Mouse (Mus musculus): ENCODE results near the gene Fam240a.

Gene Fam240a

DNA sequence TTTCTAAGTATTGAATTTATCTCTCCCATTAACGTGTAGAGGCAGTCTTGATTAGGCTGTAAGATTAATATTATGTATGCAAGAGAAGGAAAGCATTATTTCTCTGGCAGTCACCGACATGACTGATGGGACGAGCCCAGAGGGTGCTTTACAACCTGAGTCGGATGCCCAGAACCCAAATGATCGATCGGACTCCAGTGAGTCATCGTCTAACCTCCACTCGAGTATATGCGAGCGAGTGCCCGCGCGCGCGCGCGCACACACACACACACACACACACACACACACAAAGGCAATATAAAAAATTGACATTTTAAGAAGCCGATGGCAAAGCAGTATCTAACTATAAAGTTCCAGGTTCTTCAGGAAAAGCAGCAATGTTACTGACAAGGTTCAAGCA, 28.7 kb upstream of the Fam240a start:
- in situ Hi-C loops (cut with MboI, MseI): no loop called here

DNA sequence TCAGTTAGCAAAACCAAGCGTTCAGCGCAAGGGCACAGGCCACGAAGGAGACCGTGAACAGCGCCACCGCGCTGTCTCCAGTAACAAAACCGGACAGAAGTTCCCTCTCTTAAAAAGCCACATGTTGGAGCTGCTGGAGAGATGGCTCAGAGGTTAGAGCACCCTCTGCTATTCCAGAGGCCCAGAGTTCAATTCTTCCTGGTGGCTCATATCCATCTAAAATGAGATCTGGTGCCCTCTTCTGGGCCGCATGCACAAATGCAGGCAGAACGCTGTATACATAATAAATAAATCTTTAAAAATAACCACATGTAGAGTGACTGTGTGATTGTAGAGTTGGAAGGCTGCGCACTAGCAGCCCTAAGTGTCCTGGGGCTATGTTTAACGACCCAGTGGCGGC, 27.6 kb upstream of the Fam240a start:
- in situ Hi-C loops (cut with MboI, MseI): no loop called here

- in situ Hi-C loops (cut with MboI, MseI): no loop called here
These were observed 21.1 kb upstream of the Fam240a start for GRCm38 (mm10) chr9:110937506-110938490.

DNA sequence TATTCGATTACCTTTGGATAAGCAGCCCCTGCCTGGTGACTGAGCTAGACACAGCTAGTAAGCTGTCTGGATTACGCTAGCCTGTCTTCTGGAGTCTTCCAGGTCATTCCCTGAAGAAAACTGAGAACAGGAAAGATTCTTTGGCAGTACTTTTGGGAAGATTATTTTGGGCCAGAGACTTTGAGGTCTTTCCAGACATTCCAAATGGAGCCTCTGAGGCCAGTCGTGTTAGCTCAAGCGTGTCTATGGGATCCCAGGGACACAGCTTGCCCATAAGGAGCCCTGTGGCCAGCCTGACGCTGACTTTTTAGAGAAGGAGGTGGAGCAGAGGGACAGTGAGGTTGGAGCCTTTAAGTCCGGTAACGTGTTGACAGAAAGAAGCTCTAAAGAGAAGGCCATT, 19.3 kb upstream of the Fam240a start:
- in situ Hi-C loops (cut with MboI, MseI): no loop called here

- in situ Hi-C loops (cut with MboI, MseI): no loop called here
These were observed 17.3 kb upstream of the Fam240a start for GRCm38 (mm10) chr9:110933850-110934437.

DNA sequence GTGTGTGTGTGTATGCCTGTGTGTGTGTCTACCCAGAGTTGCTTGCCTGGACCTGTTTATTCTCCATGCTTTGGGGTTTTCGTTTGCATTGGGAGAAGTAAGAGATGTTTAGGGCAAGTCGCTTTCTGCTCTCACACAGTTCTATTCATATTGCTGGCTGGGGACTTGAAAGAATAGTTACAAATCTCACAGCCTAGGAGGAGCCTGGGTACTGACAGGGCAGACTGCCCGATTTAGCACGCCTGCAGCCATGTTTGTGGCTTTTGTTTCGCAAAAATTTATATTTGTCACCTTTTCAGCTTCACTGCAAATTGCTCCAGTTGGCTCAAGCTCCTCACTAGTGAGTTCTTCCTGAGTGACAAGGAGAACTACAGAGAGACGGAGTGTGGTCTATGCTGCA, 14.9 kb upstream of the Fam240a start:
- in situ Hi-C loops (cut with MboI, MseI): no loop called here

- in situ Hi-C loops (cut with MboI, MseI): no loop called here
These were observed 6.1 kb upstream of the Fam240a start for GRCm38 (mm10) chr9:110922759-110923158.

GRCm38 (mm10) chr9:110920665-110921419, 4.2 kb upstream of the Fam240a start:
- in situ Hi-C loops (cut with MboI, MseI): no loop called here

- in situ Hi-C loops (cut with MboI, MseI): no loop called here
These were observed 1.2 kb downstream of the Fam240a start for GRCm38 (mm10) chr9:110915466-110915865.

GRCm38 (mm10) chr9:110914631-110915236, 1.9 kb downstream of the Fam240a start:
- in situ Hi-C loops (cut with MboI, MseI): no loop called here

DNA sequence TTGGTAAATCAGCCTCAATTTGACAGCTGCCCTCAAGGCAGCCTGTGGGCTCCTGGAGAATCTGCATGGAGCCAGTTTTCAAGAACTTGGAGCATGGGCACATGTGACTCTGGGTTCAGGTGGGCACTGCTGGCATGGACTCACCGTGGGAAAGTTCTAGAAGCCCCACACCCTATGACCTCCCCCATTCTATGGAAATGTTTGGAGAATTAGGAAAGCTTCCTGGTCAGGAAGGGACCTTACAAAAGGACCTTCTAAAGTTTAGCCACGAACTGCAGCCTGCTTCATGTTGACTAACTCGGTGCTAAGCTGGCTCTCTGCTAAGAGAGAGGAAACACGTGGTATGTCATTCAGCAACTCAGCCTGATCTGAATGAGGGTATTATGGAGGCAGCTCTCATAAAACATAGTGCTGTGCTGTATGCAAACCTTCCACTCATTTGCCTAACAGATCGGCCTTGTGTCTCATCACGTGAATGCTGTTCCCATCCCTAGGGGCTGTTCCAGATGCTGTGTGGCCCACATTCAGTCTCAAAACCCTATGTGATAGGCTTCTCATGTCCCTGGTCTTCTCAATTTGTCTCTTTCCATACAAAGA, 7.2 kb downstream of the Fam240a start:
- in situ Hi-C loops (cut with MboI, MseI): no loop called here

GRCm38 (mm10) chr9:110908631-110909016, 8.0 kb downstream of the Fam240a start:
- in situ Hi-C loops (cut with MboI, MseI): no loop called here

DNA sequence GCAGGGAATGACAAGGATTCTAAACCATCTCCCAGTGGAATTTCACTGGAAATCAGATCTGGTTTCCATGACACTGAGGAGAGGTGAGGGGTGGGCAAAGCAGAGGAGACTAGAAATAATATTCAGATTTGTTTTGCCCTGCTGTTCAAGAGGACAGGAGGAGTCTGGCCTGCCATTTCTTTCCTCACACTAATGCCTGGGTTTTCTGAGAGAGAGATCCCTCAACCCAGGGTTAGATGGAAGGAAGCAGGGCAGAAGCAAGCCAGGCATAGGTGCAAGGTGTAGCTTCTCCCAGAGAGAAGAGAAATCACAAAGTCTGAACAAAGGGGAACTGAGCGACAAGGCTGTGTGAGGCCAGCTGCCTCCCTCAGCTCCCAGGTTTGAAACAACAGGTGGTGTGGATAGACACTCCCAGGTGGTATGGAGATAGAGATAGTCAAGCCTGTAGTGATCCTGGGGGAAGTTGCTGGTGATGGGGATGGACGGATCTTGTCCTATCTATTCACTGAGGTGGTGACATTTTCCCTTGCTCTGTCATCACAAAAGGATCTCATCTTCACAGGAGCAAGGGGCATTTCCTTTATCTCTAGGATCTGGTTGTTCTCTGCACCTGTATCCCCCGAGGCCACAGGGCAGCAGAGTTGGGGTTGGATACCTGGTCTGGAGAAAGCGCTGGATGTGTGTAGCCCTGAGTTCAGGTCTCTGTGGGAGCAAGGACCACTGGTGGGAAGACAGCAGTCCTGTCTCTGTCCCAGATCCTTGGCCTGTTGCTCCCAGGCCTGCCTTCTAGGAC, 8.6 kb downstream of the Fam240a start:
- in situ Hi-C loops (cut with MboI, MseI): no loop called here

GRCm38 (mm10) chr9:110907201-110907837, 9.3 kb downstream of the Fam240a start:
- in situ Hi-C loops (cut with MboI, MseI): no loop called here

GRCm38 (mm10) chr9:110902271-110902670, 14.4 kb downstream of the Fam240a start:
- in situ Hi-C loops (cut with MboI, MseI): no loop called here

DNA sequence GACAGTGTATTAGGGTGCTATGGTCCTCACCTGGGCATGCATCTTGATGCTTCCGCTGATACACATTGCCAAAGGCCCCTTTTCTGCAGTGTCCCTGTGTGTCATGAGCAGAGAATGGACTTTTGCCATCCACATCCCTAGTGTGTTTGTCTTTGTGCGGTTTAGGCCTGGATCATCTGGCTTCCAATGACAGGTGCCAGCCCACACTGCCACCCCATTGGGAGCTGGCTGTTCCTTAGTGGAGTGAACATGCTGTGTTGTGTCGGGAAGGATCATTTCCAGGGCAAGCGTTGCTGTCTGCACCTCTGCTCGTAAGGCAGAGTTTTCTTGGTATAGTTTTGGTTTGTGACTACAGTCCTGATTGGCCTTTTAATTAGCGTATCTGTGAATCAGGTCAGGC, 15.5 kb downstream of the Fam240a start:
- in situ Hi-C loops (cut with MboI, MseI): no loop called here

DNA sequence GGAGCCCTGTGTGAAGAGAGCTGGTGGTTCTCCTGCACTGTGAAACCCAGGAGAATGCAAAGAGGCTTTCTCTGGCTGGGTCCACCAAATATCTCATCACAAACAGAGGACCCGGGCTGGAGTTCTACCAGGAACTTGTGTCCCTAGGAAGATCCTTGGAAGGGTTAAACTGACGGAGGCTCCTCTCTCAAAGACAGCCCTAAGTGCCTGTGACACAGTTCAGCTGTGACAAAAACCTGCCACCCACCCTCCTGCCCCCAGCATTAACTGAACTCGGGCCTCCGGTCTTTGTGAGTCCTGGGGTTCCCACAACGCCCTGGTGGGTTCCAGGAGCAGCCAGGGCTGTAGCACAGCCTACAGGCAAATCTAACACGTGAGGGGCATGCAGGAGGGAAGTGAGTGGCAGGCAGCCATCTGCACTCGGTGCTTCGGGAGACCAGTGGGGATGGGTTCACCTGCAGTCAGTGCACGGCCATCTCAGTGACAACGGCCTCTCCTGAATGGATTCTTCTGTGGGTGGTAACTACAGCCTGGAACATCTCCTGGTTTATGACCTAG, 17.1 kb downstream of the Fam240a start:
- in situ Hi-C loops (cut with MboI, MseI): no loop called here

DNA sequence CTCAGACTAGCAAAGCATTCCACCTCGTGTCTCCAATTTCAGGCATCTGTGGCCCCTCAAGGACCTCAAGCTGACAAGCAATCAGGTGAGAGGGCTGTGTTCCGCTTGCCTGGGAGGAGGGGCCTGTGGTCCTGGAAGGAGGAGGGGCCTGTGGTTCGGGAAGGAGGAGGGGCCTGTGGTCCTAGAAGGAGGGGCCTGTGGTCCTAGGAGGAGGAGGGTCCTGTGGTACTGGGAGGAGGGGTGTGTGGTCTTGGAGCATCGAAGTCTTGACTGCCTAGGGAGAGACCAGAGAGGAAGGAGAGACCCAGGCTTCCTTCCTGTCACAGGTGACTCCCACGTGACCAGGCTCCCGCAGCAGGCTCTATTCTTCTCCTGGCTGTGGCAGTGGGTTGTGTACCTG, 20.1 kb downstream of the Fam240a start:
- in situ Hi-C loops (cut with MboI, MseI): no loop called here

DNA sequence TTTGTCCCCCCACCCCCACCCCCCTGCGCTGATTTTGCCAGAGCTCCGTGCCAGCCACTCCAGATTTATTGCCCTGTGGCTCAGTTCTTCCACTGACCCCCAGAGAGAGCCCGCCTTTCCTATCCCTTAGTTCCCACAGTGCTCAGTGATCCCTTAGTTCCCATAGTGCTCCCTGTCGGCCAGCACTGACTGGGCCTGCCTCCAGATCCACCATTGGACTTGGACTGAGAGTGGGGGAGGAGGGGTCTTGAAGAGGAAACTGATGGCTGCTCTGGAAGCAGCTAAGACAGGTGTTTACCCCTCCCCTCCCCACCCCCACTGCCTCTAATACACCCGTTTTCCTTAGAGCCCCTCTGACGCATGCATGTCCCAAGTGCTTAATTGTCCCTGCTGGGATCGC, 20.7 kb downstream of the Fam240a start:
- in situ Hi-C loops (cut with MboI, MseI): no loop called here

- in situ Hi-C loops (cut with MboI, MseI): no loop called here
These were observed 21.2 kb downstream of the Fam240a start for GRCm38 (mm10) chr9:110895507-110895906.
